Mouse (Mus musculus) T-cell, adult 66 days (primary cell): ENCODE data around the gene Mapkap1. TPM values are rescaled to one million over a fixed set of nuclear protein-coding genes. Genes with fewer than 3 reads are reported as not detected.

Experiments
- total RNA-seq, 2 experiments: library from RNA; stranded (reverse); gene quantifications; 3 replicates in 1 of 2; 4 replicates in 1 of 2; pipeline ENCODE4 v1.2.4; 2023

Gene Mapkap1
- 10 to 100 TPM; 52.4 to 59.7 TPM for total RNA-seq

DNA sequence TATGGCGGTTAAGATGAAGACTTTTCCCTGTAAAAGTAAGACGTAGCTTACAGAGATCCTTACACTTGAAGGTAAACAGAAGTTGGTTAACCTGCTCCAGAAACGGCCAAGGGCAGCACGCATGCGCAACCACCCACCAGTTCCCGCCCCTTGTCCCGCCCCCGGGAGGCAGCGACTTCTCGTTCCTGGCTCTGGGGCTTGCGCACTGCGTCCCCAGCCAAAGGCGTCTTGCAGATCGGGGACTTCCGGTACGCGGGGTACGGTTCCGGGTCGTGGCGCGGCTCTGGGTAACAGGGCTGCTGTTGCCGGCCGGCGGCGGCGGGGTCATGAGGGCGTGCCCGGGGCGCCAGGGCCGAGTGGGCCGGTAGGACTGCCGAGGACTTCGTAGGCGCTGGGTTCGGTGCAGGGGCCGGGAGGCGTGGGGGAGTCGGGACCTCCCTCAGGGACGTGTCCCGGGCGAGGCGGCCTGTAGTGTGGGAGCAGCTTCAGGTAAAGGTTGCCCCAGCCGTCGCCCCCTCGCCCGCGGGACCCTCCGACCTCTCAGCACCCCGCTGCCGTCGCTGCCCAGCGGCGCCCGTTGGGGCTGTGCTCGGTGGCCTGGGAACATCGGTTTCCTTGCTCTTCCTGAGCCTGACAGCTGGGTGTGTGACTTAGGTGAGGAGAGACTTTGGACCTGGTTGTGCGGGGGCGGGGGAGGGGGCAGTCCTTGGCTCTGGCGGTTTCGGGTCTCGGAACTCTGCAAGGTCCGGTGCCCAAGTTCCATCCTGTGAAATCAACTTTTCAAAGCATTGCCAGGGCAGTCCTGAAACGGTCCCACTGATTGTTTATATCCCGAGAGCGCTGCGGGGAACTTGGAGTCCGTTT is at the start of gene Mapkap1:
Gene Mapkap1, plus strand, starts transcription at position 171 of the 864 bp plus-strand sequence.

DNA sequence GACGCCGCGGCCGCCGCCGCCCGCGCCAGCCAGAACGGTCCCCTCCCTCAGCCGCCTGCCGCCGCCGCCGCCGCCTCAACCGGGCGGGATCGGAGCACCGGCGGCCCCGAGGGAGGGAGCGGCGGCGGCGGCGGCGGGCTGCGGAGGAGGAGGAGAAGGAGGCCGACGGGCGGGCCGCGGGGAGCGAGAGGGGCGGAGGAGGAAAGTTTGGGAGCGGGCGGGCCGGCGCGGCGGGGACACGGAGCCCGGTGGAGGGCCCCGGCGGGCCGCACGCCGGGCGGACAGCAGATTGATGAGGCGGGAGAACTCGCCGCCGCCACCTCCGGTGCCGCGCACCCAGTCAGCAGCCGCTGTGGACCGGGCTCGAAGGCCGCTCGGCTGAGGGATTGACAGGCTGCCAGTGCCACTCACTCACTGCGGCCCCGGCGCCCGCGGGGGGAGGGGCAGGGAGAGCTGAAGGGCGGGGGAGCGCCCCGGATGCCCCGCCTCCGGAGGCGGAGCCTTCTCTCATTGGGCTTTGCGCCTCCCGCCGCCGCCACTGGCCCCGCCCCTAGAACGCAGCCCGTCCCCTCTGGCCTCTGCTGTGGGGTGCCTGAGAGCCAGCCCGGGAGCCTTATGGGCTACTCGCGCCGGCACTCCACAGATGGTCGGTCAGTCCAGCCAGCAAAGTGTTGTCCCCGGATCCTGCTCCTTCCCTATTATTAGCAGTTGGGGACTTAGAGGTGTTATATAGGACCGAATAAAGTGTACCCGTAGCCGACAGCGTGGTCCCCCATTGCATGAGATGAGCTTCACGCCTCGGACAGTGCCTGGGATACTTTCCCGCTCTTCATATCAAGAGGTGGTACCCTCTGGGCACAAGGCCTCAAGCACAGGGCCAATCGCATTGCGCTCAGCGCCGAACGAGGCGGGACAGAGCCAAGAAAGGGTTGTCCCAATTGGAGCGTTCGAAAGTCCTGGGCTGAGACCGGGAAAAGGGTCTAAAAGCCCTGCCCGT is 34.0 kb upstream of the Mapkap1 start, which contains the start of gene Pbx3:
Gene Pbx3, minus strand, starts transcription at position 838 of the 997 bp plus-strand sequence.

Other genes starting within 250 kb of the Mapkap1 start
- 1 to 10 TPM; 4.8 to 6.9 TPM for gene Pbx3, start 33.6 kb upstream of the Mapkap1 start, total RNA-seq